Mouse (Mus musculus) liver, embryonic 14.5 days (tissue): ENCODE results near the gene Mafg.

Experiments used
- CTCF ChIP-seq: IDR thresholded peaks from 2 replicates; pipeline ENCODE4 v1.5.1; 2016; ENCODE audit warnings: antibody characterized with exemption, low read depth, control low read depth
- EP300 ChIP-seq: IDR thresholded peaks from 2 replicates; pipeline ENCODE4 v1.6.1; 2016; ENCODE audit warnings: antibody characterized with exemption, low read depth

DNA sequence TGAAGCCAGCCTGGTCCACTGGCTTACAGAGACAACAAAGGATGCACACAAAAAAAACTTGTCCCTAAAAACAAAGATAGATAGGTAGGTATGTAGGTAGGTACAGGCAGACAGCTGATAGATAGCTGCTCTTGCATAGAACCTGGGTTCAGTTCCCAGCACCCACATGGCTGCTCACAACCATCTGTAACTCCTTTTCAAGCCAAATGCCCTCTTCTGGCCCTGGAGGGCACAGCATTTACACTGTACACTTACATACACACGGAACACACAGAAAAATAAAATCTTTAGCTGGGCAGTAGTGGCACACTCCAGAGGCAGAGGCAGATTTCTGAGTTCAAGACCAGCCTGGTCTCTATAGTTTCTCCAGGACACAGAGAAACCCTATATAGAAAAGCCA lies 49.5 kb downstream of the Mafg start:
- TF ChIP-seq CTCF (no peak), EP300 (no peak)
